Mouse (Mus musculus) kidney, embryonic 14.5 days (tissue): ENCODE measurements at regions not wholly inside any gene's neighbourhood (a gene's known extent, or its start where the extent isn't known, plus 50 kb on each side); places are given as distances from the start of the nearest gene placed in this dataset.

Experiments
- ATAC-seq: fragments of 200-750 bp; cut with Nextera tagmentation; 2 replicates; pipeline ENCODE4 v1.8.0; 2017; ENCODE audit warnings: moderate number of reproducible peaks, mild to moderate bottlenecking, moderate TSS enrichment, moderate library complexity; ENCODE audit not compliant: low FRiP score, low TSS enrichment
- H3K27ac ChIP-seq: fragments of 300-500 bp; sonication (generic); 2 replicates; pipeline ENCODE4 v1.5.1; 2014; ENCODE audit warnings: low read depth, mild to moderate bottlenecking, low read length, moderate library complexity, mixed read lengths
- H3K27me3 ChIP-seq: fragments of 300-500 bp; sonication (generic); 2 replicates; pipeline ENCODE4 v1.6.1; 2014; ENCODE audit warnings: mild to moderate bottlenecking, low read length; ENCODE audit not compliant: control insufficient read depth, insufficient read depth
- H3K36me3 ChIP-seq: fragments of 300-500 bp; sonication (generic); 2 replicates; pipeline ENCODE4 v1.6.1; 2014; ENCODE audit warnings: low read length, mixed read lengths; ENCODE audit not compliant: control insufficient read depth, insufficient read depth
- H3K4me1 ChIP-seq: fragments of 300-500 bp; sonication (generic); 2 replicates; pipeline ENCODE4 v1.6.1; 2014; ENCODE audit warnings: low read length, mixed read lengths; ENCODE audit not compliant: control insufficient read depth, insufficient read depth
- H3K4me2 ChIP-seq: fragments of 300-500 bp; sonication (generic); replicated peaks from 2 replicates; pipeline ENCODE4 v1.6.1; 2014; ENCODE audit warnings: low read depth, mild to moderate bottlenecking, low read length
- H3K4me3 ChIP-seq: fragments of 300-500 bp; sonication (generic); 2 replicates; pipeline ENCODE4 v1.5.1; 2014; ENCODE audit warnings: mild to moderate bottlenecking, low read length
- H3K9ac ChIP-seq: fragments of 300-500 bp; sonication (generic); 2 replicates; pipeline ENCODE4 v1.6.1; 2014; ENCODE audit warnings: low read depth, mild to moderate bottlenecking, low read length, moderate library complexity
- H3K9me3 ChIP-seq: fragments of 300-500 bp; sonication (generic); 2 replicates; pipeline ENCODE4 v1.6.1; 2016; ENCODE audit warnings: low read length; ENCODE audit not compliant: control insufficient read depth
- WGBS: fragments of 180-500 bp; shearing (Covaris S2); extraction: QIAGEN DNeasy Blood & Tissue Kit; methylation state at CpG from one replicate; pipeline ENCODE4 v1.1.7; 2014; 5-methylcytosine and 5-hydroxymethylcytosine counted together

GRCm38 (mm10) chr1:187450106-187450505, 158.5 kb upstream of the Esrrg start:
- Histone ChIP-seq H3K9me3 (no peaks in the 10 kb centered on the region), H3K36me3 (no peaks in the 10 kb centered on the region), H3K27me3 (no peaks in the 10 kb centered on the region), H3K4me3 (no peak overlapping the region), H3K4me1 (0 out of 2 replicates have a peak, but pooled peaks cover 7% of the 10 kb centered on the region), H3K9ac (no peak overlapping the region), H3K4me2 (no peak overlapping the region), H3K27ac (no peak overlapping the region)
- ATAC-seq, result no peak
- 37% methylated on average over 3 of the region's 3 CpGs for WGBS

- H3K9ac ChIP-seq, result no peak overlapping the region
- H3K27ac ChIP-seq, result no peak overlapping the region
- 36% methylated on average over 6 of the region's 6 CpGs for WGBS
- no peaks in the 10 kb centered on the region for H3K9me3 ChIP-seq
- no peaks in the 10 kb centered on the region for H3K36me3 ChIP-seq
- no peak overlapping the region for H3K4me2 ChIP-seq
- no peak for ATAC-seq
- H3K4me1 ChIP-seq, result 0 out of 2 replicates have a peak, but pooled peaks cover 7% of the 10 kb centered on the region
- no peaks in the 10 kb centered on the region for H3K27me3 ChIP-seq
- no peak overlapping the region for H3K4me3 ChIP-seq
These were observed 156.4 kb upstream of the Esrrg start for GRCm38 (mm10) chr1:187452189-187452588.

GRCm38 (mm10) chr1:187454431-187454830, 154.2 kb upstream of the Esrrg start:
- Histone ChIP-seq H3K4me3 (no peak overlapping the region), H3K27me3 (no peaks in the 10 kb centered on the region), H3K36me3 (no peaks in the 10 kb centered on the region), H3K27ac (no peak overlapping the region), H3K9me3 (no peaks in the 10 kb centered on the region), H3K9ac (no peak overlapping the region), H3K4me1 (0 out of 2 replicates have a peak, but pooled peaks cover 7% of the 10 kb centered on the region), H3K4me2 (no peak overlapping the region)
- no peak for ATAC-seq
- WGBS, result 61% methylated on average over 5 of the region's 5 CpGs

- ATAC-seq, result no peak
- no peaks in the 10 kb centered on the region for H3K9me3 ChIP-seq
- H3K36me3 ChIP-seq, result no peaks in the 10 kb centered on the region
- H3K9ac ChIP-seq, result no peak overlapping the region
- H3K4me3 ChIP-seq, result no peak overlapping the region
- H3K27ac ChIP-seq, result no peak overlapping the region
- H3K4me1 ChIP-seq, result no peaks in the 10 kb centered on the region
- 79% methylated on average over 2 of the region's 2 CpGs for WGBS
- H3K4me2 ChIP-seq, result no peak overlapping the region
- no peaks in the 10 kb centered on the region for H3K27me3 ChIP-seq
These were observed 123.8 kb upstream of the Esrrg start for GRCm38 (mm10) chr1:187484821-187485220.

GRCm38 (mm10) chr1:187487948-187488690, 120.5 kb upstream of the Esrrg start:
- no peaks in the 10 kb centered on the region for H3K27me3 ChIP-seq
- no peak overlapping the region for H3K4me2 ChIP-seq
- 80% methylated on average over 13 of the region's 13 CpGs for WGBS
- H3K4me1 ChIP-seq, result no peaks in the 10 kb centered on the region
- no peak for ATAC-seq
- no peak overlapping the region for H3K9ac ChIP-seq
- no peak overlapping the region for H3K4me3 ChIP-seq
- H3K27ac ChIP-seq, result no peak overlapping the region
- H3K36me3 ChIP-seq, result no peaks in the 10 kb centered on the region
- H3K9me3 ChIP-seq, result no peaks in the 10 kb centered on the region

GRCm38 (mm10) chr1:187489452-187489851, 119.1 kb upstream of the Esrrg start:
- Histone ChIP-seq H3K9me3 (no peaks in the 10 kb centered on the region), H3K36me3 (no peaks in the 10 kb centered on the region), H3K4me3 (no peak overlapping the region), H3K4me2 (no peak overlapping the region), H3K4me1 (no peaks in the 10 kb centered on the region), H3K27ac (no peak overlapping the region), H3K27me3 (no peaks in the 10 kb centered on the region), H3K9ac (no peak overlapping the region)
- no peak for ATAC-seq
- 85% methylated on average over 3 of the region's 3 CpGs for WGBS

GRCm38 (mm10) chr1:187505368-187505767, 103.2 kb upstream of the Esrrg start:
- Histone ChIP-seq H3K4me3 (no peak overlapping the region), H3K27me3 (no peaks in the 10 kb centered on the region), H3K36me3 (no peaks in the 10 kb centered on the region), H3K4me1 (no peaks in the 10 kb centered on the region), H3K9ac (no peak overlapping the region), H3K9me3 (no peaks in the 10 kb centered on the region), H3K4me2 (no peak overlapping the region), H3K27ac (no peak overlapping the region)
- WGBS, result 30% methylated on average over 9 of the region's 9 CpGs
- no peak for ATAC-seq

- H3K9ac ChIP-seq, result no peak overlapping the region
- H3K27ac ChIP-seq, result no peak overlapping the region
- no peaks in the 10 kb centered on the region for H3K4me1 ChIP-seq
- no peaks in the 10 kb centered on the region for H3K27me3 ChIP-seq
- ATAC-seq, result no peak
- WGBS, result 85% methylated on average over 6 of the region's 6 CpGs
- no peaks in the 10 kb centered on the region for H3K9me3 ChIP-seq
- H3K4me2 ChIP-seq, result no peak overlapping the region
- H3K36me3 ChIP-seq, result no peaks in the 10 kb centered on the region
- no peak overlapping the region for H3K4me3 ChIP-seq
These were observed 101.4 kb upstream of the Esrrg start for GRCm38 (mm10) chr1:187507217-187507616.

GRCm38 (mm10) chr1:187531349-187531922, 77.2 kb upstream of the Esrrg start:
- Histone ChIP-seq H3K9me3 (no peaks in the 10 kb centered on the region), H3K4me2 (no peak overlapping the region), H3K27me3 (no peaks in the 10 kb centered on the region), H3K4me1 (peaks cover 2% of the 10 kb centered on the region; the same call in 1 of the 2 replicates), H3K9ac (no peak overlapping the region), H3K27ac (peak overlapping the region; percentile 17; the same call in 1 of the 2 replicates), H3K36me3 (no peaks in the 10 kb centered on the region), H3K4me3 (no peak overlapping the region)
- 56% methylated on average over 9 of the region's 9 CpGs for WGBS
- peak; percentile 93 for ATAC-seq
